Mouse (Mus musculus) midbrain, embryonic 13.5 days (tissue): ENCODE measurements around the gene Lgals3bp. TPM values are rescaled to one million over a fixed set of nuclear protein-coding genes. Genes with fewer than 3 reads are reported as not detected.

Experiments
- ATAC-seq: fragments of 200-750 bp; cut with Nextera tagmentation; 2 replicates; pipeline ENCODE4 v1.8.0; 2017; ENCODE audit warnings: mild to moderate bottlenecking, moderate TSS enrichment, moderate library complexity
- H3K27ac ChIP-seq: fragments of 300-500 bp; sonication (generic); 2 replicates; pipeline ENCODE4 v1.5.1; 2015; ENCODE audit warnings: inconsistent platforms, mild to moderate bottlenecking, moderate library complexity
- H3K27me3 ChIP-seq: fragments of 300-500 bp; sonication (generic); 2 replicates; pipeline ENCODE4 v1.6.1; 2015; ENCODE audit warnings: mild to moderate bottlenecking, inconsistent platforms
- H3K36me3 ChIP-seq: fragments of 300-500 bp; sonication (generic); 2 replicates; pipeline ENCODE4 v1.6.1; 2015; ENCODE audit warnings: mild to moderate bottlenecking, inconsistent platforms
- H3K4me1 ChIP-seq: fragments of 300-500 bp; sonication (generic); replicated peaks from 2 replicates; pipeline ENCODE4 v1.6.1; 2015; ENCODE audit warnings: inconsistent platforms
- H3K4me2 ChIP-seq: fragments of 300-500 bp; sonication (generic); replicated peaks from 2 replicates; pipeline ENCODE4 v1.6.1; 2015; ENCODE audit warnings: moderate library complexity, mild to moderate bottlenecking, inconsistent platforms
- H3K4me3 ChIP-seq: fragments of 300-500 bp; sonication (generic); replicated peaks from 2 replicates; pipeline ENCODE4 v1.5.1; 2015; ENCODE audit warnings: mild to moderate bottlenecking, inconsistent platforms
- H3K9ac ChIP-seq: fragments of 300-500 bp; sonication (generic); replicated peaks from 2 replicates; pipeline ENCODE4 v1.6.1; 2015; ENCODE audit warnings: mild to moderate bottlenecking, inconsistent platforms
- H3K9me3 ChIP-seq: fragments of 300-500 bp; sonication (generic); 2 replicates; pipeline ENCODE4 v1.6.1; 2016; ENCODE audit warnings: mild to moderate bottlenecking, inconsistent platforms
- WGBS: fragments of 180-500 bp; shearing (Covaris S2); methylation state at CpG from one replicate; pipeline ENCODE4 v1.1.7; 2015; 5-methylcytosine and 5-hydroxymethylcytosine counted together
- polyA plus RNA-seq: library from polyadenylated mRNA; unstranded; fragments of >200 nt; fragmentation: Nextera tagmentation; extraction: Ambion mirVana; gene quantifications from 2 replicates; pipeline ENCODE4 v1.2.1, GENCODE M21; 2015

Lgals3bp gene
- polyA plus RNA-seq, 1 experiment from 2014 or later = 2.3 TPM

- H3K4me3 ChIP-seq = no peak overlapping the region
- 88% methylated on average over 18 of the region's 18 CpGs for WGBS
- peaks cover 67% of the 10 kb centered on the region for H3K36me3 ChIP-seq
- H3K27me3 ChIP-seq = no peaks in the 10 kb centered on the region
- no peak overlapping the region; the same call in 1 of the 2 replicates for H3K27ac ChIP-seq
- H3K4me1 ChIP-seq = no peaks in the 10 kb centered on the region
- ATAC-seq = no peak
- no peak overlapping the region for H3K4me2 ChIP-seq
- H3K9me3 ChIP-seq = no peaks in the 10 kb centered on the region
- H3K9ac ChIP-seq = no peak overlapping the region
Observed at GRCm38 (mm10) chr11:118408051-118408740, 6.3 kb upstream of the Lgals3bp start.

GRCm38 (mm10) chr11:118407318-118407910 lies 5.5 kb upstream of the Lgals3bp start:
- no peak for ATAC-seq
- no peaks in the 10 kb centered on the region for H3K4me1 ChIP-seq

GRCm38 (mm10) chr11:118406521-118406920 lies 4.6 kb upstream of the Lgals3bp start:
- WGBS = 97% methylated on average over 5 of the region's 5 CpGs
- Histone ChIP-seq H3K27me3 (no peaks in the 10 kb centered on the region), H3K36me3 (peaks cover 61% of the 10 kb centered on the region), H3K4me3 (no peak overlapping the region), H3K9me3 (no peaks in the 10 kb centered on the region), H3K4me1 (no peaks in the 10 kb centered on the region), H3K9ac (no peak overlapping the region), H3K27ac (no peak overlapping the region), H3K4me2 (no peak overlapping the region)
- ATAC-seq = no peak

More at GRCm38 (mm10) chr11:118407318-118407910, 5.5 kb upstream of the Lgals3bp start:
- 88% methylated on average over 23 of the region's 23 CpGs for WGBS
- peaks cover 67% of the 10 kb centered on the region for H3K36me3 ChIP-seq
- H3K4me3 ChIP-seq = no peak overlapping the region
- H3K9ac ChIP-seq = no peak overlapping the region
- H3K4me2 ChIP-seq = no peak overlapping the region
- H3K27me3 ChIP-seq = no peaks in the 10 kb centered on the region
- no peaks in the 10 kb centered on the region for H3K9me3 ChIP-seq
- H3K27ac ChIP-seq = no peak overlapping the region; the same call in 1 of the 2 replicates

- Histone ChIP-seq H3K4me1 (no peaks in the 10 kb centered on the region), H3K27ac (no peak overlapping the region), H3K4me2 (no peak overlapping the region), H3K4me3 (no peak overlapping the region), H3K9ac (no peak overlapping the region), H3K36me3 (peaks cover 50% of the 10 kb centered on the region), H3K27me3 (no peaks in the 10 kb centered on the region), H3K9me3 (no peaks in the 10 kb centered on the region)
- WGBS = 96% methylated on average over 8 of the region's 8 CpGs
- ATAC-seq = no peak
Observed at GRCm38 (mm10) chr11:118405311-118405710, 3.4 kb upstream of the Lgals3bp start.

GRCm38 (mm10) chr11:118403951-118404899 lies 2.3 kb upstream of the Lgals3bp start:
- no peak for ATAC-seq
- Histone ChIP-seq H3K36me3 (peaks cover 39% of the 10 kb centered on the region), H3K4me3 (no peak overlapping the region), H3K27ac (no peak overlapping the region), H3K9ac (no peak overlapping the region), H3K4me1 (no peaks in the 10 kb centered on the region), H3K4me2 (no peak overlapping the region), H3K9me3 (no peaks in the 10 kb centered on the region), H3K27me3 (no peaks in the 10 kb centered on the region)
- 72% methylated on average over 6 of the region's 6 CpGs for WGBS

GRCm38 (mm10) chr11:118403183-118403582 lies 1.3 kb upstream of the Lgals3bp start:
- no peaks in the 10 kb centered on the region for H3K27me3 ChIP-seq
- no peak overlapping the region for H3K27ac ChIP-seq
- no peak overlapping the region for H3K4me3 ChIP-seq
- WGBS = 94% methylated on average over 2 of the region's 2 CpGs
- no peaks in the 10 kb centered on the region for H3K9me3 ChIP-seq
- H3K36me3 ChIP-seq = peaks cover 28% of the 10 kb centered on the region
- no peak for ATAC-seq
- H3K4me1 ChIP-seq = no peaks in the 10 kb centered on the region
- no peak overlapping the region for H3K4me2 ChIP-seq
- no peak overlapping the region for H3K9ac ChIP-seq

- Histone ChIP-seq H3K4me1 (no peaks in the 10 kb centered on the region), H3K4me2 (no peak overlapping the region), H3K36me3 (peaks cover 9% of the 10 kb centered on the region), H3K9ac (no peak overlapping the region), H3K4me3 (no peak overlapping the region), H3K27ac (no peak overlapping the region), H3K27me3 (no peaks in the 10 kb centered on the region), H3K9me3 (no peaks in the 10 kb centered on the region; the same call in 1 of the 2 replicates)
- whole genome bisulfite sequencing = 90% methylated on average over 4 of the region's 4 CpGs
- ATAC-seq = no peak
Observed at GRCm38 (mm10) chr11:118401195-118401594, 697 bp downstream of the Lgals3bp start.

- Histone ChIP-seq H3K4me3 (no peak overlapping the region), H3K4me1 (no peaks in the 10 kb centered on the region), H3K36me3 (peaks cover 3% of the 10 kb centered on the region), H3K4me2 (no peak overlapping the region), H3K9ac (no peak overlapping the region), H3K9me3 (no peaks in the 10 kb centered on the region; the same call in 1 of the 2 replicates), H3K27ac (no peak overlapping the region), H3K27me3 (no peaks in the 10 kb centered on the region)
- no peak for ATAC-seq
- 43% methylated on average over 6 of the region's 6 CpGs for WGBS
Observed at GRCm38 (mm10) chr11:118400566-118400936, 1.3 kb downstream of the Lgals3bp start.

GRCm38 (mm10) chr11:118399891-118400565 lies 1.9 kb downstream of the Lgals3bp start:
- 78% methylated on average over 5 of the region's 5 CpGs for WGBS
- ATAC-seq = no peak

GRCm38 (mm10) chr11:118397806-118398530 lies 3.9 kb downstream of the Lgals3bp start:
- no peak for ATAC-seq
- Histone ChIP-seq H3K27ac (no peak overlapping the region), H3K9me3 (no peaks in the 10 kb centered on the region; the same call in 1 of the 2 replicates), H3K4me2 (no peak overlapping the region), H3K9ac (no peak overlapping the region), H3K4me1 (no peaks in the 10 kb centered on the region), H3K4me3 (no peak overlapping the region), H3K36me3 (no peaks in the 10 kb centered on the region), H3K27me3 (no peaks in the 10 kb centered on the region)
- 92% methylated on average over 26 of the region's 26 CpGs for WGBS

More at GRCm38 (mm10) chr11:118399891-118400565, 1.9 kb downstream of the Lgals3bp start:
- H3K36me3 ChIP-seq = no peaks in the 10 kb centered on the region
- H3K4me1 ChIP-seq = no peaks in the 10 kb centered on the region
- no peak overlapping the region for H3K4me2 ChIP-seq
- no peak overlapping the region for H3K4me3 ChIP-seq
- H3K9ac ChIP-seq = no peak overlapping the region
- H3K9me3 ChIP-seq = no peaks in the 10 kb centered on the region; the same call in 1 of the 2 replicates
- no peak overlapping the region for H3K27ac ChIP-seq
- no peaks in the 10 kb centered on the region for H3K27me3 ChIP-seq

GRCm38 (mm10) chr11:118394538-118394937 lies 7.4 kb downstream of the Lgals3bp start:
- H3K27me3 ChIP-seq = no peaks in the 10 kb centered on the region
- H3K4me3 ChIP-seq = no peak overlapping the region
- no peak for ATAC-seq
- H3K9ac ChIP-seq = no peak overlapping the region
- H3K4me1 ChIP-seq = no peaks in the 10 kb centered on the region
- no peaks in the 10 kb centered on the region for H3K36me3 ChIP-seq
- no peak overlapping the region for H3K4me2 ChIP-seq
- no peak overlapping the region for H3K27ac ChIP-seq
- 58% methylated on average over 6 of the region's 6 CpGs for WGBS
- H3K9me3 ChIP-seq = no peaks in the 10 kb centered on the region; the same call in 1 of the 2 replicates
